Mouse (Mus musculus) ES-E14 (cell line): ENCODE results near the gene Ppm1l.

Experiments
- MAFK ChIP-seq: IDR thresholded peaks from 2 replicates; pipeline ENCODE4 v1.6.1; 2014; ENCODE audit warnings: mild to moderate bottlenecking, low read depth, low read length, inconsistent platforms; ENCODE audit not compliant: insufficient read depth
- ZNF384 ChIP-seq: IDR thresholded peaks from 2 replicates; pipeline ENCODE4 v1.6.1; 2012; ENCODE audit warnings: low read depth, low read length, inconsistent platforms

- TF ChIP-seq MAFK (no peak), ZNF384 (no peak)
These were observed 124.1 kb downstream of the Ppm1l start for GRCm38 (mm10) chr3:69440761-69441160.
